Mouse (Mus musculus) left cerebral cortex, postnatal 10 days (tissue): ENCODE data around the gene Cul7. TPM values are rescaled to one million over a fixed set of nuclear protein-coding genes. Genes with fewer than 3 reads are reported as not detected.

Experiments
- DNase-seq, 2 experiments: peaks; one replicate each; pipeline ENCODE4 v3.0.0; 2021 to 2022; ENCODE audit warnings: low spot score in 2 of 2, mixed read lengths in 1 of 2; ENCODE audit errors: extremely low spot score in 1 of 2
- intact Hi-C: fragments of 180-260 bp; cut with DNase I; formaldehyde crosslinking; loops from one replicate; pipeline ENCODE4 v1.15.1; 2025
- total RNA-seq, 2 experiments: library from RNA; stranded (reverse); gene quantifications; 2 replicates each; pipeline ENCODE4 v1.2.3; 2021

The Cul7 gene
- total RNA-seq, 2 experiments from 2014 or later, result 39.3 to 46.5 TPM

GRCm38 (mm10) chr17:46691390-46691789, 41.3 kb downstream of the Cul7 start:
- DNase-seq, result no peak
- intact Hi-C loops, result no loop called here

- intact Hi-C loops, result no loop called here
- DNase-seq, result no peak
These were observed 44.5 kb downstream of the Cul7 start for GRCm38 (mm10) chr17:46694517-46695063.

- intact Hi-C loops, result no loop called here
- peak in 1 of 2 experiments; percentile 13 for DNase-seq
These were observed 48.4 kb downstream of the Cul7 start for GRCm38 (mm10) chr17:46698515-46698914.

- DNase-seq, result peak in 1 of 2 experiments; percentile 15
- intact Hi-C loops, result no loop called here
These were observed 49.1 kb downstream of the Cul7 start for GRCm38 (mm10) chr17:46699245-46699644.

- DNase-seq, result peak in 1 of 2 experiments; percentile 12
- intact Hi-C loops, result no loop called here
These were observed 49.8 kb downstream of the Cul7 start for GRCm38 (mm10) chr17:46699912-46700311.

GRCm38 (mm10) chr17:46701489-46701888, 51.4 kb downstream of the Cul7 start:
- peak in 1 of 2 experiments; percentile 31 for DNase-seq
- intact Hi-C loops, result no loop called here

GRCm38 (mm10) chr17:46702100-46702499, 52.0 kb downstream of the Cul7 start:
- peak in 1 of 2 experiments; percentile 25 for DNase-seq

GRCm38 (mm10) chr17:46702506-46702905, 52.4 kb downstream of the Cul7 start:
- DNase-seq, result peak in 1 of 2 experiments; percentile 7
- intact Hi-C loops, result no loop called here

More at GRCm38 (mm10) chr17:46702100-46702499, 52.0 kb downstream of the Cul7 start:
- intact Hi-C loops, result no loop called here

GRCm38 (mm10) chr17:46703971-46704886, 54.1 kb downstream of the Cul7 start:
- intact Hi-C loops, result no loop called here
- DNase-seq, result peak in 1 of 2 experiments; percentile 39

GRCm38 (mm10) chr17:46704887-46705835, 55.0 kb downstream of the Cul7 start, which contains the start of gene Ppp2r5d:
Gene Ppp2r5d (minus strand): TSS chr17:46705111.
- peak; percentile 96 to 98 for DNase-seq
- intact Hi-C loops, result no loop called here

GRCm38 (mm10) chr17:46706375-46707089, 56.4 kb downstream of the Cul7 start:
- intact Hi-C loops, result no loop called here
- DNase-seq, result no peak

GRCm38 (mm10) chr17:46710959-46711597, 60.9 kb downstream of the Cul7 start, which contains the start of gene Pex6:
Gene Pex6 (plus strand): TSS chr17:46711463.
- intact Hi-C loops, result no loop called here
- peak; percentile 92 to 97 for DNase-seq

GRCm38 (mm10) chr17:46711612-46712271, 61.6 kb downstream of the Cul7 start:
- DNase-seq, result peak; percentile 27 to 71

GRCm38 (mm10) chr17:46712442-46712841, 62.3 kb downstream of the Cul7 start:
- intact Hi-C loops, result no loop called here
- DNase-seq, result no peak

More at GRCm38 (mm10) chr17:46711612-46712271, 61.6 kb downstream of the Cul7 start:
- intact Hi-C loops, result no loop called here

- intact Hi-C loops, result no loop called here
- DNase-seq, result no peak
These were observed 63.7 kb downstream of the Cul7 start for GRCm38 (mm10) chr17:46713849-46714248.
